Mouse (Mus musculus): ENCODE results near the gene Chchd2. TPM values are rescaled to one million over a fixed set of nuclear protein-coding genes. Genes with fewer than 3 reads are reported as not detected.

The Chchd2 gene
- total RNA-seq, 1 experiment from 2014 or later, result 116 TPM

Other genes with a start within 250 kb of the Chchd2 start
- 0.70 and 0.74 TPM in 2 replicates for gene Zfp11, start 217.4 kb downstream of the Chchd2 start, total RNA-seq (2017)
- gene Sept14, start 179.0 kb downstream of the Chchd2 start, total RNA-seq (2017), result not detected in 2 replicates
- 36.1 and 42.6 TPM in 2 replicates for gene Mrps17, start 172.0 kb downstream of the Chchd2 start, total RNA-seq (2017)
- 27.0 and 29.1 TPM in 2 replicates for gene Nipsnap2, start 162.4 kb downstream of the Chchd2 start, total RNA-seq (2017)
- gene Psph, start 100.0 kb downstream of the Chchd2 start, total RNA-seq (2017), result 8.3 and 11.2 TPM in 2 replicates
- 6.4 and 8.6 TPM in 2 replicates for gene Sumf2, start 40.5 kb downstream of the Chchd2 start, total RNA-seq (2017)
- 1.4 and 1.7 TPM in 2 replicates for gene Zbed5, start 8.3 kb upstream of the Chchd2 start, total RNA-seq (2017)
- gene Phkg1, start 11.1 kb upstream of the Chchd2 start, total RNA-seq (2017), result 0.93 TPM in 1 of 2 replicates, not detected in the other
- gene Nupr1l, start 21.1 kb upstream of the Chchd2 start, total RNA-seq (2017), result 10.5 and 13.3 TPM in 2 replicates
- gene Vkorc1l1, start 54.5 kb upstream of the Chchd2 start, total RNA-seq (2017), result 11.9 and 14.3 TPM in 2 replicates
- gene Gusb, start 115.6 kb upstream of the Chchd2 start, total RNA-seq (2017), result 32.0 and 33.5 TPM in 2 replicates
- gene Asl, start 141.8 kb upstream of the Chchd2 start, total RNA-seq (2017), result 7.6 and 7.7 TPM in 2 replicates
- gene Crcp, start 141.8 kb upstream of the Chchd2 start, total RNA-seq (2017), result 24.9 and 40.4 TPM in 2 replicates
- gene Tpst1, start 185.9 kb upstream of the Chchd2 start, total RNA-seq (2017), result 19.8 and 23.3 TPM in 2 replicates

Measured in neutrophil, adult 5-6 weeks (primary cell).